8 mouse cellular contexts compared by ENCODE assay signal in the genomic region with DNA sequence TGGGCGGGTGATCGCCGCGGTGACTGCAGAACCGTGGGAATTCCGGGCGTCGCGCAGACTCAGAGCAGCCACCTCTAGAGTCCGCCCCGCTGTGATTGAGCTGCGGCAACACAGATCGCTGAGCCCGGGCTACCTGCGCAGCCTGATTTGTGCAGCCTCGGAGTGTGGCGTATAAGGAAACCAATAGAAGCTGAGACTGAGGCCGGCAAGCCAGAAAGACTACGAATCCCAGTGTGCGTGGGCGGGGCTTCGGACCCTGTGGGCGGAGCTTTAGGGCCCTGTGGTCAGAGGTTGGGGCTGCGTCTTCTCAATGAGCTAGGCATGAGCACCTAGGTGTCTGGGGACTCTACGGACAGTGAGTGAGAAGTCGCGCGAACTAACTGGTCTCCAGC. TPM values are rescaled to one million over a fixed set of nuclear protein-coding genes. Genes with fewer than 3 reads are reported as not detected.
DNase-seq lines count a peak whose midpoint lies in the region; ATAC-seq and TF ChIP-seq lines count a peak whose summit lies in the region.

A gene (minus strand): TSS at position 182 of the 392 bp plus-strand sequence.

- TF ChIP-seq POLR2A in bone marrow, adult 2 months (IDR thresholded peaks at IDR 0.05; ENCODE audit: borderline replicate concordance, control insufficient read depth, low read depth, low read length) = peak; percentile 38; the same call in 1 of the 2 replicates

- DNase-seq in 3T3-L1 (ENCODE audit: low read depth, low spot score) = peak; percentile 98
- peak; percentile 98 to 99 for DNase-seq in heart, adult 9 months (ENCODE audit: low spot score in 2 of 2)
- peak; percentile 83 to 96 for DNase-seq in monocyte, adult 2 months (ENCODE audit: low read depth in 1 of 2, low spot score in 2 of 2)
- peak; percentile 97 to 98 for DNase-seq in spleen, postnatal 36 days (ENCODE audit: low spot score in 2 of 2)

- peak within 1 kb of the TSS; percentile 43 for H3K9ac ChIP-seq in embryonic facial prominence, embryonic 15.5 days
- peak within 1 kb of the TSS; percentile 68 for H3K9ac ChIP-seq in kidney, embryonic 14.5 days (ENCODE audit: low read depth, low read length)
- peak within 1 kb of the TSS; percentile 46 for H3K9ac ChIP-seq in limb, embryonic 15.5 days

- no peaks in the 10 kb centered on the region; the same call in 1 of the 2 replicates for H3K4me1 ChIP-seq in bone marrow, adult 2 months (ENCODE audit: control insufficient read depth, insufficient read depth, low read length)
- peaks cover 12% of the 10 kb centered on the region; the same call in 1 of the 2 replicates for H3K4me1 ChIP-seq in embryonic facial prominence, embryonic 15.5 days
- peaks cover 11% of the 10 kb centered on the region for H3K4me1 ChIP-seq in kidney, embryonic 14.5 days (ENCODE audit: control insufficient read depth, insufficient read depth, low read length)
- H3K4me1 ChIP-seq in limb, embryonic 15.5 days = peaks cover 15% of the 10 kb centered on the region

- H3K9me3 ChIP-seq in embryonic facial prominence, embryonic 15.5 days (replicated peaks) = no peaks in the 10 kb centered on the region
- no peaks in the 10 kb centered on the region for H3K9me3 ChIP-seq in kidney, embryonic 14.5 days (ENCODE audit: control insufficient read depth, low read length)
- no peaks in the 10 kb centered on the region for H3K9me3 ChIP-seq in limb, embryonic 15.5 days

- 3% methylated on average over 28 of the region's 28 CpGs for WGBS in bone marrow, adult 2 months
- WGBS in embryonic facial prominence, embryonic 15.5 days = under 1% methylated on average over 28 of the region's 28 CpGs
- under 1% methylated on average over 28 of the region's 28 CpGs for WGBS in kidney, embryonic 14.5 days
- WGBS in limb, embryonic 15.5 days = under 1% methylated on average over 28 of the region's 28 CpGs

- H3K27ac ChIP-seq in bone marrow, adult 2 months (ENCODE audit: control insufficient read depth, insufficient read depth, low read depth, low read length, poor library complexity) = peak within 1 kb of the TSS; percentile 12; the same call in 1 of the 2 replicates
- H3K27ac ChIP-seq in embryonic facial prominence, embryonic 15.5 days (replicated peaks) = peak within 1 kb of the TSS; percentile 79
- no peak within 1 kb of the TSS for H3K27ac ChIP-seq in kidney, embryonic 14.5 days (ENCODE audit: low read depth, low read length)
- peak within 1 kb of the TSS; percentile 65; the same call in 1 of the 2 replicates for H3K27ac ChIP-seq in limb, embryonic 15.5 days

- peak within 1 kb of the TSS; percentile 67 for H3K4me3 ChIP-seq in bone marrow, adult 2 months (replicated peaks; ENCODE audit: control insufficient read depth, low read depth, low read length)
- H3K4me3 ChIP-seq in embryonic facial prominence, embryonic 15.5 days (replicated peaks) = peak within 1 kb of the TSS; percentile 62
- peak within 1 kb of the TSS; percentile 76 for H3K4me3 ChIP-seq in kidney, embryonic 14.5 days (ENCODE audit: low read length)
- peak within 1 kb of the TSS; percentile 71 for H3K4me3 ChIP-seq in limb, embryonic 15.5 days

- H3K27me3 ChIP-seq in embryonic facial prominence, embryonic 15.5 days = no peaks in the 10 kb centered on the region
- no peaks in the 10 kb centered on the region for H3K27me3 ChIP-seq in kidney, embryonic 14.5 days (ENCODE audit: control insufficient read depth, insufficient read depth, low read length)
- no peaks in the 10 kb centered on the region for H3K27me3 ChIP-seq in limb, embryonic 15.5 days

- no peaks in the 10 kb centered on the region for H3K36me3 ChIP-seq in embryonic facial prominence, embryonic 15.5 days
- no peaks in the 10 kb centered on the region for H3K36me3 ChIP-seq in kidney, embryonic 14.5 days (ENCODE audit: control insufficient read depth, insufficient read depth, low read length)
- H3K36me3 ChIP-seq in limb, embryonic 15.5 days = no peaks in the 10 kb centered on the region

- H3K4me2 ChIP-seq in embryonic facial prominence, embryonic 15.5 days (replicated peaks) = peak within 1 kb of the TSS; percentile 62
- H3K4me2 ChIP-seq in kidney, embryonic 14.5 days (replicated peaks; ENCODE audit: low read depth, low read length) = peak within 1 kb of the TSS; percentile 79
- H3K4me2 ChIP-seq in limb, embryonic 15.5 days = peak within 1 kb of the TSS; percentile 66

- ATAC-seq in embryonic facial prominence, embryonic 15.5 days (ENCODE audit: insufficient number of reproducible peaks, low FRiP score, low TSS enrichment, low read depth) = peak; percentile 99
- ATAC-seq in kidney, embryonic 14.5 days (ENCODE audit: low FRiP score, low TSS enrichment) = peak; percentile 99
- ATAC-seq in limb, embryonic 15.5 days (ENCODE audit: insufficient number of reproducible peaks, low FRiP score, low TSS enrichment, low read depth) = peak; percentile 98

- TF ChIP-seq CTCF in bone marrow, adult 2 months (IDR thresholded peaks at IDR 0.05; ENCODE audit: control insufficient read depth, insufficient read depth, low read length) = no peak

RNA-seq across cellular contexts. Expression of the gene that starts here (rescaled TPM):
- 14.5 and 35.4 TPM in 2 replicates for polyA plus RNA-seq in bone marrow, adult 2 months (2011; ENCODE audit: insufficient read depth, insufficient read length, low replicate concordance, missing spikeins)
- 99.5 and 103 TPM in 2 replicates for polyA plus RNA-seq in embryonic facial prominence, embryonic 15.5 days (2015; fragmentation: Nextera tagmentation; extraction: Ambion mirVana)
- 79.0 and 95.4 TPM in 2 replicates for polyA plus RNA-seq in kidney, embryonic 14.5 days (2014; fragmentation: Nextera tagmentation; extraction: Ambion mirVana)
- 90.4 and 111 TPM in 2 replicates for polyA plus RNA-seq in limb, embryonic 15.5 days (2015; fragmentation: Nextera tagmentation; extraction: Ambion mirVana)
